Mouse (Mus musculus): ENCODE measurements around the gene Lpar6. TPM values are rescaled to one million over a fixed set of nuclear protein-coding genes. Genes with fewer than 3 reads are reported as not detected.

The Lpar6 gene
- total RNA-seq, 2 experiments from 2014 or later: 1.7 to 1.9 TPM

GRCm38 (mm10) chr14:73271807-73272206 is 34.1 kb downstream of the Lpar6 start:
- DNase-seq (ENCODE audit: low spot score in 2 of 2): no peak
- Histone ChIP-seq H3K27ac (peak overlapping the region; percentile 52; the same call in 1 of the 2 replicates), H3K4me3 (no peak overlapping the region)
- no peak for TF ChIP-seq CTCF (conservative IDR thresholded peaks at IDR 0.05)

GRCm38 (mm10) chr14:73279096-73279495 is 41.4 kb downstream of the Lpar6 start:
- Histone ChIP-seq H3K27ac (no peak overlapping the region), H3K4me3 (no peak overlapping the region)
- TF ChIP-seq CTCF (conservative IDR thresholded peaks at IDR 0.05): no peak
- no peak for DNase-seq (ENCODE audit: low spot score in 2 of 2)

DNA sequence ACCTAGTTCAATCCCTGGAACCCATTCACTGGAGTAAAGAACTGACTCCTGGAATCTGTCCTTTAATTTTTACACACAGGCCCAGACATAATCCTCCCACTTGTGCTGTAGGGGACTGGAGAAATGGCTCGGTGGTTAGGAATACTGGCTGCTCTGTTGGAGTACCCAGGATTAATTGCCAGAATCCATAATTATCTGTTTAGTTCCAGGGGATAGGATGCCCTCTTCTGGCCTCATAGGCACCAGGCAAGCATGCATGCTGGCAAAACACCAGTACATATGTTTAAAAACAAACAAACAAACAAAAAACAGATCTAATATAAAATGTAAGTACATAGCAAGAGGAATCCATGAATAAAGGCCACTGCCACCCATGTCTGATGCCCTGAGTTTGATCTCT is 43.3 kb downstream of the Lpar6 start:
- peak; percentile 78 for TF ChIP-seq CTCF (conservative IDR thresholded peaks at IDR 0.05)
- no peak overlapping the region for H3K4me3 ChIP-seq
- peak in 1 of 2 experiments; percentile 41 for DNase-seq (ENCODE audit: low spot score in 2 of 2)
- H3K27ac ChIP-seq: no peak overlapping the region

- no peak overlapping the region for H3K27ac ChIP-seq
Measured at GRCm38 (mm10) chr14:73289915-73290314, 52.2 kb downstream of the Lpar6 start.

GRCm38 (mm10) chr14:73292434-73292833 is 54.7 kb downstream of the Lpar6 start:
- Histone ChIP-seq H3K27ac (no peak overlapping the region), H3K4me3 (no peak overlapping the region)
- TF ChIP-seq CTCF (conservative IDR thresholded peaks at IDR 0.05): no peak
- DNase-seq (ENCODE audit: low spot score in 2 of 2): no peak

More at GRCm38 (mm10) chr14:73289915-73290314, 52.2 kb downstream of the Lpar6 start:
- H3K4me3 ChIP-seq: no peak overlapping the region
- no peak for DNase-seq (ENCODE audit: low spot score in 2 of 2)
- no peak for TF ChIP-seq CTCF (conservative IDR thresholded peaks at IDR 0.05)

Small RNA genes within 50 kb of the gene (microRNA-seq; reads per million reads assigned to microRNA genes)
- gene Mir687: 0 reads per million in 2 experiments

Other genes starting within 250 kb of the Lpar6 start
- 1 to 10 TPM in 1 of 2 experiments, under 1 TPM in 1; 0.93 to 1.0 TPM for gene Cysltr2, start 188.8 kb upstream of the Lpar6 start, total RNA-seq (2021)
- 10 to 100 TPM; 29.0 to 34.8 TPM for gene Rcbtb2, start 114.9 kb upstream of the Lpar6 start, total RNA-seq (2021)
- 10 to 100 TPM; 32.0 to 40.5 TPM for gene Rb1, start 87.9 kb downstream of the Lpar6 start, total RNA-seq (2021)
- 1,000 to 10,000 TPM in 1 of 2 experiments, 100 to 1,000 TPM in 1; 989 to 1,035 TPM for gene Itm2b, start 147.4 kb downstream of the Lpar6 start, total RNA-seq (2021)